Mouse (Mus musculus) limb, embryonic 11.5 days (tissue): Measurements from ENCODE around the gene Ugt1a8. TPM values are rescaled to one million over a fixed set of nuclear protein-coding genes. Genes with fewer than 3 reads are reported as not detected.
"Not testable (repeated sequence)": the region's sequence is repeated elsewhere in the genome, so short reads cannot be mapped to it uniquely, and the experiment has no call there.

Experiments used
- ATAC-seq: fragments of 200-750 bp; cut with Nextera tagmentation; 2 replicates; pipeline ENCODE4 v1.8.0; 2017; ENCODE audit warnings: low read depth; ENCODE audit not compliant: insufficient number of reproducible peaks, low FRiP score, low TSS enrichment
- DNase-seq: peaks from one replicate; pipeline ENCODE4 v3.0.0-alpha.2; 2015; ENCODE audit warnings: low spot score
- H3K27ac ChIP-seq: fragments of 300-500 bp; sonication (generic); replicated peaks from 2 replicates; pipeline ENCODE4 v1.5.1; 2014; ENCODE audit warnings: low read depth, mild to moderate bottlenecking, low read length
- H3K27me3 ChIP-seq: fragments of 300-500 bp; sonication (generic); 2 replicates; pipeline ENCODE4 v1.6.1; 2014; ENCODE audit warnings: mild to moderate bottlenecking, low read length, mixed read lengths; ENCODE audit not compliant: control insufficient read depth, insufficient read depth
- H3K36me3 ChIP-seq: fragments of 300-500 bp; sonication (generic); 2 replicates; pipeline ENCODE4 v1.6.1; 2014; ENCODE audit warnings: mild to moderate bottlenecking, low read length, moderate library complexity, mixed read lengths; ENCODE audit not compliant: control insufficient read depth, insufficient read depth
- H3K4me1 ChIP-seq: fragments of 300-500 bp; sonication (generic); 2 replicates; pipeline ENCODE4 v1.6.1; 2014; ENCODE audit warnings: low read length, mixed read lengths; ENCODE audit not compliant: control insufficient read depth, insufficient read depth
- H3K4me2 ChIP-seq: fragments of 300-500 bp; sonication (generic); 2 replicates; pipeline ENCODE4 v1.6.1; 2014; ENCODE audit warnings: low read depth, mild to moderate bottlenecking, moderate library complexity; ENCODE audit not compliant: severe bottlenecking
- H3K4me3 ChIP-seq: fragments of 300-500 bp; sonication (generic); 2 replicates; pipeline ENCODE4 v1.5.1; 2014; ENCODE audit warnings: low read depth, low read length
- H3K9ac ChIP-seq: fragments of 300-500 bp; sonication (generic); 2 replicates; pipeline ENCODE4 v1.6.1; 2014; ENCODE audit warnings: mild to moderate bottlenecking, low read length
- H3K9me3 ChIP-seq: fragments of 300-500 bp; sonication (generic); 2 replicates; pipeline ENCODE4 v1.6.1; 2016; ENCODE audit warnings: low read length; ENCODE audit not compliant: control insufficient read depth
- WGBS: fragments of 180-500 bp; shearing (Covaris S2); extraction: QIAGEN DNeasy Blood & Tissue Kit; methylation state at CpG from one replicate; pipeline ENCODE4 v1.1.7; 2014; 5-methylcytosine and 5-hydroxymethylcytosine counted together
- polyA plus RNA-seq: library from polyadenylated mRNA; unstranded; fragments of >200 nt; fragmentation: Nextera tagmentation; extraction: Ambion mirVana; gene quantifications from 2 replicates; pipeline ENCODE4 v1.2.1, GENCODE M21; 2014

Ugt1a8 gene
- not detected in 2 replicates for polyA plus RNA-seq

DNA sequence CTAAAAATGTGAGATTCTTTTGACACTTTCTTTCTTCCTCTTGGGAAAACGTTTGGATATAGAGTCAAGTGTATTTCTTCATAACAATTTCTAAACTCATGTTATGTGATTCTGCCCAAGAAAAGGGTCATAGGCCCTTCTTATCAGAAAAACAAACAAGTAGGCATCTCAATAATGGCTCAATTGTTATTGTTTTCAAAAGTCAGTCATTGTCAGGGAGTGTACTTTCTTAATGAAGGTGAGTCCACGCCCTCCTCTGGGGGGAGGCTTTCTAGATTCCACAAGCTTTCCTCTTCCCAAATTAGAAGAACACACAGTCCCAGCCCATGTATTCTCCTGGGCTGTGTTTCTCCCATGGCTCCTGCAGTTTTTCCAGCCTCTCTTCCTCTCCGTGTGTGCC, at the start of gene Ugt1a8:
Gene Ugt1a8 (plus strand): TSS at position 301 of the 400 bp plus-strand sequence.
- no peaks in the 10 kb centered on the region for H3K4me1 ChIP-seq
- no peak for ATAC-seq
- no peak within 1 kb of the TSS for H3K4me3 ChIP-seq
- no peak within 1 kb of the TSS for H3K27ac ChIP-seq
- no peaks in the 10 kb centered on the region for H3K27me3 ChIP-seq
- no peak within 1 kb of the TSS for H3K4me2 ChIP-seq
- no peaks in the 10 kb centered on the region for H3K9me3 ChIP-seq
- H3K9ac ChIP-seq, result no peak within 1 kb of the TSS
- no peaks in the 10 kb centered on the region for H3K36me3 ChIP-seq
- WGBS, result 79% methylated on average over 3 of the region's 3 CpGs
- no peak for DNase-seq

DNA sequence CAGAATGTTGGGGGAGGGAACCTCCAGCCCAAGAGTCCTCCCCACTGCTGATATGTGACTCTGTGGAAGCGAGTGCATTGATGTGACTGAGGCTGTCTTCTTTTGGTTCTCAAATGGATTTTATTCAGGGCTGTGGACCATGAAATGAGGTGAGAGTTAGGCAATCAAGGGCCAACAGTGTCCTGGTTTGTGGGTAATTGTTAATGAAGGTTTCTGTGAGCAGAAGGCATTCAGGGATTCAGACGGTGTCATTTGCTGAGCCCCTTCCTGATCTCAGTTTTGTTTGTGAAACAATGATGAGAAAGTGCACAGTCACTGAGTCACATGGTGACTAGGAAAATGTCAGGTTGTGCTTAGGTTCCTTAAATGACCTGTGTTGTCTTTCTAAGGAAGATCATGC, 44.6 kb upstream of the Ugt1a8 start:
- not testable (repeated sequence) for ATAC-seq, DNase-seq, H3K9me3 ChIP-seq, H3K4me3 ChIP-seq, H3K36me3 ChIP-seq, H3K4me2 ChIP-seq, H3K9ac ChIP-seq, H3K27me3 ChIP-seq, H3K27ac ChIP-seq, H3K4me1 ChIP-seq
- 89% methylated on average over 1 of the region's 2 CpGs for WGBS

DNA sequence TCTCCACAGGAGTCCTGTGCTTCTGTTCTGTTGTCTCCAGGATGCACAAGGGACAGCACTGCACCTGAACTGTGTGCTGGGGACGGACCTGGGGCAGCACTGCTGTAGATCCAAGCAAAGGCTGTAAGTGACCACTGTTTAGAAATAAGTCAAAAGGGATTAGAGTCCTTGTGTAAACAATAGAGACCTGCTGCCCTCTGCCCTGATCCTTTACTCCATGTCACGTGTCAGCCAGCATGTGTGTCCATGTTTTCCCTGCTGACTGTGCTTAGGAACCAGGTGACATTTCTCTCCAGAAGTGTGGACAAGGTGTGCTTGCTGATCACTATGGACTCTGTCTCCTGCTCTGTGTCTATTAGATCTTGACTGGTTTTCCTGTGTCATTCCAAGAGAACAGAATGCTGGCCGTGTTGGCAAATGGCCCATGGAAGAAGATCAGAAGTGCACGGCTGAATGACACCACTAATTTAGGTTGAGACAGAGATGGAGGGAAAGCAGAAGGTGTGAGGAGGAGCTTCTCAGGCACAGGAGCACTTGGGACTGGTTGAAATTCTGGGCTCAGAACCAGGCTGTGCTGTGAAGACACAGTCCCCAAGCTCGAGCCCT, 42.7 kb upstream of the Ugt1a8 start:
- not testable (repeated sequence) for H3K9me3 ChIP-seq, H3K4me3 ChIP-seq, H3K27me3 ChIP-seq, H3K36me3 ChIP-seq, H3K27ac ChIP-seq, ATAC-seq, H3K9ac ChIP-seq, DNase-seq, H3K4me2 ChIP-seq, H3K4me1 ChIP-seq
- 66% methylated on average over 3 of the region's 5 CpGs for WGBS

DNA sequence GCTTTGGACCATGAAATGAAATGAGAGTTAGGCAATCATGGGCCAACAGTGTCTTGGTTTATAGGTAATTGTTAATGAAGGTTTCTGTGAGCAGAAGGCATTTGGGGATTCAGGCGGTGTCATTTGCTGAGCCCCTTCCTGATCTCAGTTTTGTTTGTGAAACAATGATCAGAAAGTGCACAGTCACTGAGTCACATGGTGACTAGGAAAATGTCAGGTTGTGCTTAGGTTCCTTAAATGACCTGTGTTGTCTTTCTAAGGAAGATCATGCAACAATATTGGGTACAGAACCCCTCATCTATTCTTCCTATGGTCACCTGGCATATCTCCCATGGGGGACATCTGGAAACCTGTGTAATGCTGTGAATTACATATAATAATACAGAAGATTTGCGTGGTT, 40.2 kb upstream of the Ugt1a8 start:
- WGBS, result 85% methylated on average over 2 of the region's 2 CpGs
- not testable (repeated sequence) for H3K4me1 ChIP-seq, H3K27ac ChIP-seq, H3K4me3 ChIP-seq, H3K4me2 ChIP-seq, H3K9ac ChIP-seq, DNase-seq, H3K27me3 ChIP-seq, ATAC-seq, H3K36me3 ChIP-seq, H3K9me3 ChIP-seq

DNA sequence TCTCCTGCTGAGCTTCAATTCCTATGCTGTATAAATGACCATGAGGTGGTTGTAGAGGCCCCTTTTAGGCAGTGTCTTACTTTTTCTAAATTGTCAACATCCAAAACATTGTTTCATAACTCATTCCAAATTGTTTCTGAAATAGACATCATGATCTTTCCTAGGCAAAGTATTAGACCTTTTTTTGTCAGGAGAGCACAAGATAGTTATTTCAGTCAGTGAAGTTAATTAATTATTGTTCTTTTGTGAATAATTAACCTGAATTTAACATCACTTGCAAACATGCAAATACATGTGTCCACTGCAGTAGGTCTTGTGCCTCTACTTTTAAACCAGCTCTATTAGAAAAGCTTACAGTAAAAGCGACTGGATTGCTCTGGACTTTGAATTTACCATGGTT, 32.5 kb upstream of the Ugt1a8 start, which contains the start of gene Ugt1a10:
Gene Ugt1a10 (plus strand): TSS at position 301 of the 400 bp plus-strand sequence.
- H3K9me3 ChIP-seq, result no peaks in the 10 kb centered on the region
- no peak within 1 kb of the TSS for H3K27ac ChIP-seq
- no peak for ATAC-seq
- DNase-seq, result no peak
- H3K36me3 ChIP-seq, result no peaks in the 10 kb centered on the region
- no peaks in the 10 kb centered on the region for H3K4me1 ChIP-seq
- no peak within 1 kb of the TSS for H3K9ac ChIP-seq
- no peak within 1 kb of the TSS for H3K4me3 ChIP-seq
- no peak within 1 kb of the TSS for H3K4me2 ChIP-seq
- 94% methylated on average over 1 of the region's 1 CpGs for WGBS
- H3K27me3 ChIP-seq, result no peaks in the 10 kb centered on the region

DNA sequence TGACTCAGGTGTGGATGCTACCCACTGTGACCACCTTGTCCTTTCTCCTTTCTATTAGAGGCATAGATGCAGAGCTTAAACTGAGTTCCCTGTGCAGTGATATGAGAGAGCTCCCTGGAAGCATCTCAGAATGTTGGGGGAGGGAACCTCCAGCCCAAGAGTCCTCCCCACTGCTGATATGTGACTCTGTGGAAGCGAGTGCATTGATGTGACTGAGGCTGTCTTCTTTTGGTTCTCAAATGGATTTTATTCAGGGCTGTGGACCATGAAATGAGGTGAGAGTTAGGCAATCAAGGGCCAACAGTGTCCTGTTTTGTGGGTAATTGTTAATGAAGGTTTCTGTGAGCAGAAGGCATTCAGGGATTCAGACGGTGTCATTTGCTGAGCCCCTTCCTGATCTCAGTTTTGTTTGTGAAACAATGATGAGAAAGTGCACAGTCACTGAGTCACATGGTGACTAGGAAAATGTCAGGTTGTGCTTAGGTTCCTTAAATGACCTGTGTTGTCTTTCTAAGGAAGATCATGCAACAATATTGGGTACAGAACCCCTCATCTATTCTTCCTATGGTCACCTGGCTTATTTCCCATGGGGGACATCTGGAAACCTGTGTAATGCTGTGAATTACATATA, 21.0 kb upstream of the Ugt1a8 start:
- H3K9me3 ChIP-seq, H3K9ac ChIP-seq, DNase-seq, H3K4me2 ChIP-seq, H3K27ac ChIP-seq, H3K27me3 ChIP-seq, H3K36me3 ChIP-seq, H3K4me3 ChIP-seq, ATAC-seq, H3K4me1 ChIP-seq: not testable (repeated sequence)
- WGBS, result 94% methylated on average over 1 of the region's 2 CpGs

DNA sequence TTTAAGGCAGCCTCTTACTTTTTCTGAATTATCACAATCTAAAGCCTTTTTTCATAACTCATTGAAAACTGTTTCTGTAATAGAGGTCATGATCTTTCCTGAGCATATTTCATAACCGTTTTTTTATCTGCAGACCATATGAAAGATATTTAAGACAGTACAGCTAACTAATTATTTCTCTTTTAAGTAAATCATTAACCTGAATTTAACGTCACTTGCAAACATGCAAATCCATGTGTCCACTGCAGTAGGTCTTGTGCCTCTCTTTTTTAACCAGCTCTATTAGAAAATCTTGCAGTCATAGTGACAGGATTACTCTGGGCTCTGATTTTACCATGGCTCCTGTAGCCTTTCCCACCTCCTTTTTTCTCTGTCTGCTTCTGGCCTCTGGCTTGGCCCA, 17.1 kb upstream of the Ugt1a8 start, which contains the start of gene Ugt1a9:
Gene Ugt1a9 (plus strand): TSS at position 306 of the 400 bp plus-strand sequence.
- no peaks in the 10 kb centered on the region for H3K9me3 ChIP-seq
- H3K4me3 ChIP-seq, result no peak within 1 kb of the TSS
- ATAC-seq, result no peak
- no peak within 1 kb of the TSS for H3K4me2 ChIP-seq
- no peak within 1 kb of the TSS for H3K9ac ChIP-seq
- no peak for DNase-seq
- no peaks in the 10 kb centered on the region for H3K27me3 ChIP-seq
- H3K36me3 ChIP-seq, result no peaks in the 10 kb centered on the region
- no peaks in the 10 kb centered on the region for H3K4me1 ChIP-seq
- 76% methylated on average over 2 of the region's 2 CpGs for WGBS
- no peak within 1 kb of the TSS for H3K27ac ChIP-seq

DNA sequence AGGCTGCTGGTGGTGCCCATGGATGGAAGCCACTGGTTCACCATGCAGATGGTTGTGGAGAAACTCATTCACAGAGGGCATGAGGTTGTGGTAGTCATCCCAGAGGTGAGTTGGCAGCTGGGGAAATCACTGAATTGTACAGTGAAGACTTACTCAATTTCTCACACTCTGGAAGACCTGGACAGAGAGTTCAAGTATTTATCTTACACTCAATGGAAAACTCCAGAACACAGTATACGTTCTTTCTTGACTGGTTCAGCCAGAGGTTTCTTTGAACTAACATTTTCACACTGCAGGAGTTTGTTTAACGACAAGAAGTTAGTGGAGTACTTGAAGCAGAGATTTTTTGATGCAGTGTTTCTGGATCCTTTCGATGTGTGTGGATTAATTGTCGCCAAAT, 16.7 kb upstream of the Ugt1a8 start:
- Histone ChIP-seq H3K27me3 (no peaks in the 10 kb centered on the region), H3K4me2 (no peak overlapping the region), H3K36me3 (no peaks in the 10 kb centered on the region), H3K4me1 (no peaks in the 10 kb centered on the region), H3K9me3 (no peaks in the 10 kb centered on the region), H3K9ac (no peak overlapping the region), H3K4me3 (no peak overlapping the region), H3K27ac (no peak overlapping the region)
- no peak for DNase-seq
- no peak for ATAC-seq
- 83% methylated on average over 4 of the region's 4 CpGs for WGBS
